Mouse (Mus musculus) cerebellum, adult 2 months (tissue): ENCODE results near the gene Akr1c13. TPM values are rescaled to one million over a fixed set of nuclear protein-coding genes. Genes with fewer than 3 reads are reported as not detected.

Source experiments
- DNase-seq, 2 experiments: peaks; one replicate each; pipeline ENCODE4 v3.0.0; 2021
- H3K27ac ChIP-seq: fragments of 200-500 bp; 2 replicates; pipeline ENCODE4 v1.5.1; 2012; ENCODE audit warnings: low read length, control low read depth, inconsistent platforms; ENCODE audit not compliant: insufficient read depth
- H3K27me3 ChIP-seq: fragments of 200-500 bp; 2 replicates; pipeline ENCODE4 v1.6.1; 2012; ENCODE audit warnings: inconsistent platforms, mild to moderate bottlenecking, low read length, moderate library complexity; ENCODE audit not compliant: control insufficient read depth, insufficient read depth
- H3K4me1 ChIP-seq: fragments of 200-500 bp; 2 replicates; pipeline ENCODE4 v1.6.1; 2011; ENCODE audit warnings: low read length; ENCODE audit not compliant: control insufficient read depth, insufficient read depth
- H3K4me3 ChIP-seq: fragments of 200-500 bp; replicated peaks from 2 replicates; pipeline ENCODE3; 2011; ENCODE audit warnings: mild to moderate bottlenecking, low read depth, low read length, control low read depth; ENCODE audit not compliant: insufficient read depth
- CTCF ChIP-seq: fragments of 200-500 bp; IDR thresholded peaks from 2 replicates; pipeline ENCODE4 v1.5.1; 2011; ENCODE audit warnings: low read depth, mild to moderate bottlenecking, control low read depth, low read length, moderate library complexity, borderline replicate concordance; ENCODE audit not compliant: insufficient read depth
- POLR2A ChIP-seq: fragments of 200-500 bp; IDR thresholded peaks from 2 replicates; pipeline ENCODE4 v1.6.1; 2011; ENCODE audit warnings: low read length, control low read depth, borderline replicate concordance; ENCODE audit not compliant: insufficient read depth
- WGBS: fragments of 180-500 bp; shearing (Covaris S2); methylation state at CpG from one replicate; pipeline ENCODE4 v1.1.7; 2018; 5-methylcytosine and 5-hydroxymethylcytosine counted together
- polyA plus RNA-seq: library from polyadenylated mRNA; depleted of rRNA; stranded (reverse); fragments of >200 nt; gene quantifications from 2 replicates; pipeline ENCODE4 v1.2.3, GENCODE M21; 2012; rRNA removed

Akr1c13 gene
- polyA plus RNA-seq, 1 experiment, result 0.77 TPM

- 73% methylated on average over 1 of the region's 1 CpGs for WGBS
- no peak within 1 kb of the TSS for H3K4me3 ChIP-seq
- TF ChIP-seq POLR2A, result no peak
- no peak for TF ChIP-seq CTCF
- no peak within 1 kb of the TSS for H3K27ac ChIP-seq
- no peak for DNase-seq
- H3K4me1 ChIP-seq, result no peaks in the 10 kb centered on the region
- H3K27me3 ChIP-seq, result no peaks in the 10 kb centered on the region
Measured at GRCm38 (mm10) chr13:4228441-4228840, 37.5 kb downstream of the Akr1c13 start, which contains the start of gene Akr1c19. TSS of gene Akr1c19 (plus strand) at chr13:4228700.

DNA sequence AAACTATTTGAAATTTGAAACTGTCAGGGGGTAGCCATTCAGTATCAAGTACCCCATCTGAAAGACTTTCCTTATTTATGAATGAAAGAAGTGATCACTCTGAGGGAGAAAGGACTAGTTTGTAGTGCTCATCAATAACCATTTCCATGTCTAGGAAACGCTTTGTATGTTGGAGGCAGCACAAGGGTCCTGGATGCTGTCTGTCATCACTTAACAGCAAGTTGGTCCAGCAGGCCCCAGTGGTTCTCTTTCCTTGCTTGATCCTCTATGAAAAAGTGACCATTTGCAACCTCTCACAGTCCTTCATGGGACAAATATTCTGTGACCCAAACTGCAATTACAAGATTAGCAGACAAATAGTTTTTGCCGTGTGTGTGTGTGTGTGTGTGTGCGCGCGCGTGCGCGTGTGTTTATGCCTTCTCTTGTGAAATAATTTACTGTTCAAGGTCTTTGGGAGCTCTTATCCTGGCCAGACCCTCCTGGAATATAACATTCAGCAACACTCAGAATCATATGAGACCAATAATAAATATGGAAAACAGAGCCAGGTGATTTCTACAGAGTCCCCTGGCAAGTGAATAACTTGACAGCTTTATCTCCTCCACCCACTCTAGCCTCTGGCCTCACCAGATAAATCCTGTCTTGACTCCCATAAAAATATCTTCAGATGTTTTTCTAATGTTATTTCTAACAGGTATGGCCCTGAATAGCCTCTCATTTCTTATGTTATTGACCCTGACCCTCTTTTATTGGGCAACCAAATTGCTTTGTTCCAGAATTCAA is 40.1 kb downstream of the Akr1c13 start:
- 93% methylated on average over 8 of the region's 8 CpGs for WGBS
- DNase-seq, result no peak

DNA sequence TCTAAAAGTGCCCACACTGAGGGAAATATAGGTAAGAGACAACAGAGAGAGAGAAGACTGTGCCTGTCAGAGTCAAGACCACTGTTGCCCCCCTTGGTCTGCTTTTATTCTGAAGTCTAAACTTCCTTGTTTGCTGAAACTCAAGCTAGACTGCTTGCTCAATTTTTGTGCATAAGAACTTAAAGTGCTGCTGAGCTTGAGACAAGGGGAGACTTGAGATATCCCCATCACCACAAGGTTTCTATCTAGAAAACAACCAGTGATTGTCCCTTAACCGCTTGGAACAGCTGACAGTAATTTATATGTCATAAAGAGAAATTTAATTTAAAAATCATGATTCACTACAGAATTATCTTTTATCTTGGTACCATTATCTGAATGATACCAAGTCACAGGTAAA is 42.2 kb downstream of the Akr1c13 start:
- no peak for DNase-seq
- WGBS, result 80% methylated on average over 1 of the region's 1 CpGs
- TF ChIP-seq CTCF, result no peak
- TF ChIP-seq POLR2A, result no peak
- H3K27ac ChIP-seq, result no peak overlapping the region
- no peaks in the 10 kb centered on the region for H3K27me3 ChIP-seq
- H3K4me1 ChIP-seq, result no peaks in the 10 kb centered on the region
- H3K4me3 ChIP-seq, result no peak overlapping the region

More for the DNA sequence above, 40.1 kb downstream of the Akr1c13 start:
- no peak for TF ChIP-seq POLR2A
- no peak for TF ChIP-seq CTCF
- H3K4me3 ChIP-seq, result no peak overlapping the region
- H3K27ac ChIP-seq, result no peak overlapping the region
- no peaks in the 10 kb centered on the region for H3K4me1 ChIP-seq
- H3K27me3 ChIP-seq, result no peaks in the 10 kb centered on the region

GRCm38 (mm10) chr13:4233536-4234172 is 42.7 kb downstream of the Akr1c13 start:
- Histone ChIP-seq H3K27ac (no peak overlapping the region), H3K4me3 (no peak overlapping the region), H3K27me3 (no peaks in the 10 kb centered on the region), H3K4me1 (no peaks in the 10 kb centered on the region)
- TF ChIP-seq POLR2A (no peak), CTCF (no peak)
- no peak for DNase-seq
- WGBS, result 81% methylated on average over 3 of the region's 3 CpGs

GRCm38 (mm10) chr13:4244861-4245559 is 54.1 kb downstream of the Akr1c13 start:
- Histone ChIP-seq H3K4me3 (no peak overlapping the region), H3K27ac (no peak overlapping the region), H3K4me1 (no peaks in the 10 kb centered on the region), H3K27me3 (no peaks in the 10 kb centered on the region)
- TF ChIP-seq POLR2A, result no peak
- TF ChIP-seq CTCF, result no peak
- DNase-seq, result no peak
- WGBS, result 4% methylated on average over 13 of the region's 13 CpGs

DNA sequence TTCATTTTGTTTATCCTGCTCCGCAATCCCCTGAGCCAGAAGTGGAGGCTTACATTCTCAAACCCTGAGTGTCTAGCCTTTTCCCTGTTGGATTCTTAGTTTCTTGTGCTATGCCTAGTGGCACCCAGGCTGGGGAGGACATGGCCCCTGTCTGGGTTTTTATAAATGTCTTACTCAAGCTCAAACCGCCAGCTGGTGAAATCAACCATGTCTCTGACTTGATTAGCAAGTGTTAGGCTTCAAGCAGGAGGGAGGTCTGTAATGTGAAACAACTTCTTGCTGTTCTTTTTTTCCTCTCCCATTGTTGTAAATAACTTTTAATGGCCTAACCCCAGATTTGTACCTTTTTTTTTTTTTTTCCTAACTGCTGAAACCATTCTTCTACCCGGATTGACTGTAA is 58.4 kb downstream of the Akr1c13 start:
- no peak overlapping the region for H3K4me3 ChIP-seq
- 39% methylated on average over 3 of the region's 3 CpGs for WGBS
- H3K4me1 ChIP-seq, result no peaks in the 10 kb centered on the region
- TF ChIP-seq CTCF (no peak), POLR2A (no peak)
- H3K27me3 ChIP-seq, result no peaks in the 10 kb centered on the region
- no peak for DNase-seq
- no peak overlapping the region for H3K27ac ChIP-seq

Other genes starting within 250 kb of the Akr1c13 start
- gene Ucn3, start 245.8 kb upstream of the Akr1c13 start, polyA plus RNA-seq, result not detected in 2 replicates
- gene Akr1c14, start 142.1 kb upstream of the Akr1c13 start, polyA plus RNA-seq, result 1.5 and 2.9 TPM in 2 replicates
- gene Akr1c18, start 40.5 kb upstream of the Akr1c13 start, polyA plus RNA-seq, result not detected in 2 replicates
- gene Akr1c19, start 37.5 kb downstream of the Akr1c13 start, polyA plus RNA-seq, result 0.11 TPM in 1 of 2 replicates, not detected in the other
- gene Akr1c12, start 88.3 kb downstream of the Akr1c13 start, polyA plus RNA-seq, result not detected in 2 replicates
- not detected in 2 replicates for gene Akr1c6, start 243.2 kb downstream of the Akr1c13 start, polyA plus RNA-seq